Mouse (Mus musculus) lung, embryonic 16.5 days (tissue): ENCODE results near the gene Bud31. TPM values are rescaled to one million over a fixed set of nuclear protein-coding genes. Genes with fewer than 3 reads are reported as not detected.

ENCODE experiments used
- ATAC-seq: fragments of 200-750 bp; cut with Nextera tagmentation; 2 replicates; pipeline ENCODE4 v1.8.0; 2017; ENCODE audit warnings: low read depth, mild to moderate bottlenecking, moderate library complexity
- H3K27ac ChIP-seq: fragments of 300-500 bp; sonication (generic); 2 replicates; pipeline ENCODE4 v1.5.1; 2014; ENCODE audit warnings: mild to moderate bottlenecking, control low read depth, low read length
- H3K27me3 ChIP-seq: fragments of 300-500 bp; sonication (generic); 2 replicates; pipeline ENCODE4 v1.6.1; 2014; ENCODE audit warnings: low read depth, low read length, mixed read lengths; ENCODE audit not compliant: control insufficient read depth, insufficient read depth
- H3K36me3 ChIP-seq: fragments of 300-500 bp; sonication (generic); 2 replicates; pipeline ENCODE4 v1.6.1; 2014; ENCODE audit warnings: low read length; ENCODE audit not compliant: control insufficient read depth, insufficient read depth
- H3K4me1 ChIP-seq: fragments of 300-500 bp; sonication (generic); replicated peaks from 2 replicates; pipeline ENCODE4 v1.6.1; 2014; ENCODE audit warnings: low read length, mixed read lengths; ENCODE audit not compliant: control insufficient read depth, insufficient read depth
- H3K4me2 ChIP-seq: fragments of 300-500 bp; sonication (generic); 2 replicates; pipeline ENCODE4 v1.6.1; 2014; ENCODE audit warnings: low read depth, low read length, control low read depth
- H3K4me3 ChIP-seq: fragments of 300-500 bp; sonication (generic); 2 replicates; pipeline ENCODE4 v1.5.1; 2014; ENCODE audit warnings: mild to moderate bottlenecking, low read length, control low read depth
- H3K9ac ChIP-seq: fragments of 300-500 bp; sonication (generic); 2 replicates; pipeline ENCODE4 v1.6.1; 2014; ENCODE audit warnings: low read length, control low read depth
- H3K9me3 ChIP-seq: fragments of 300-500 bp; sonication (generic); 2 replicates; pipeline ENCODE4 v1.6.1; 2016; ENCODE audit warnings: low read length; ENCODE audit not compliant: control insufficient read depth
- WGBS: fragments of 180-500 bp; shearing (Covaris S2); extraction: QIAGEN DNeasy Blood & Tissue Kit; methylation state at CpG from one replicate; pipeline ENCODE4 v1.1.7; 2014; 5-methylcytosine and 5-hydroxymethylcytosine counted together
- polyA plus RNA-seq: library from polyadenylated mRNA; unstranded; fragments of >200 nt; fragmentation: Nextera tagmentation; extraction: Ambion mirVana; gene quantifications from 2 replicates; pipeline ENCODE4 v1.2.1, GENCODE M21; 2015

The Bud31 gene
- polyA plus RNA-seq, 1 experiment from 2014 or later: 181 TPM

- WGBS: 83% methylated on average over 8 of the region's 8 CpGs
- Histone ChIP-seq H3K4me1 (peaks cover 19% of the 10 kb centered on the region), H3K27ac (no peak overlapping the region), H3K9me3 (no peaks in the 10 kb centered on the region), H3K4me2 (no peak overlapping the region), H3K4me3 (no peak overlapping the region), H3K36me3 (peaks cover 25% of the 10 kb centered on the region), H3K27me3 (no peaks in the 10 kb centered on the region), H3K9ac (no peak overlapping the region)
- no peak for ATAC-seq
These were observed 27.6 kb upstream of the Bud31 start for GRCm38 (mm10) chr5:145112566-145112965.

DNA sequence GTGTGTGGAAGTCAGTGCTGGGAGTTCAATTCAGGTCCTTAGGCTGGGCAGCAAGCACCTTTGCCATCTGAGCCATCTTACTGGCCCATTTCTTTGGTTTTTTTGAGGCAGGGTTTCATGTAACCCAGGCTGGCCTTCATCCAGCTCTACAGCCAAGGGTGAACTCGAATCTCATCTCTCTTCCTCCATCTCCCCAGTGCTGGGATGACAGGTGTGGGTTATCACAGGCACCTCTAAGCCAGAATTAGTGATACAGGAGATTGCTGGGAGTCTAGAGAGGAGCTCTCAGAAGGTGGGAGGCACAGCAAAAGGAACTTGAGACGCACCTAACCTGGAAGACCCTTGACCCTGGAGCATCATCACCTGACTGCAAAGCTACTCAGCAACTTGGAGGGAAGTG lies 26.7 kb upstream of the Bud31 start:
- Histone ChIP-seq H3K27me3 (no peaks in the 10 kb centered on the region), H3K9me3 (no peaks in the 10 kb centered on the region), H3K27ac (no peak overlapping the region), H3K36me3 (peaks cover 22% of the 10 kb centered on the region), H3K4me3 (peak overlapping the region; percentile 70), H3K9ac (peak overlapping the region; percentile 79), H3K4me1 (peaks cover 21% of the 10 kb centered on the region), H3K4me2 (peak overlapping the region; percentile 65)
- WGBS: 13% methylated on average over 2 of the region's 2 CpGs
- no peak for ATAC-seq

DNA sequence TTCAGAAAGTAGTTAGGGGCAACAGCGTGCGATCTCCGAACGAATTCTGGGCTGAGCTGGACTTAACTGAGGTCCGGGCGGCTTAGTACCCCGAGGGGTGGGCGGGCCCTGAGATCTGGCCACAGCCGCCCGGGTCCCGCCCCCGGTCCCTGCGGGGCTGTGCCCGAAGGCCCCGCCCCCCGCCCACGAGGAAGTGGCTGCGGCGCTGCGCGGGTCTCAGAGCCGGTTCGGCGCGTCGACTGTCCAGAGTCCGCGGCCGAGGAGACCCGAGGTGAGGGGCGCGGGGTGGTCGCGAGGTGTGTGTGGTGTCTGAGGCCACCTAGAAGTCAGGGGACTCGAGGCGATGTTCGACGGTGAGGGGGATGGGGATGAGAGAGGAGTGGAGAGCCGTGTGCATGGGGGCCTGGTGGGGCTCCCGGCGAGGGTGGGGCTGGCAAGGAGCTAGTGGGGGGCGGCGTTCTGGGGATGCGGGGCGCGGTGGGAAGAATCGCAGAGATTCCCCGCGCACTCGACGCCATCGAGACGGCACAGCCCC lies 26.0 kb upstream of the Bud31 start, which contains the start of gene Arpc1b:
Arpc1b (plus strand) TSS at position 145 of the 535 bp plus-strand sequence.
- H3K4me2 ChIP-seq: peak within 1 kb of the TSS; percentile 65
- H3K36me3 ChIP-seq: peaks cover 17% of the 10 kb centered on the region
- H3K9me3 ChIP-seq: no peaks in the 10 kb centered on the region
- WGBS: under 1% methylated on average over 44 of the region's 53 CpGs
- H3K4me3 ChIP-seq: peak within 1 kb of the TSS; percentile 70
- peak within 1 kb of the TSS; percentile 79 for H3K9ac ChIP-seq
- H3K27ac ChIP-seq: peak within 1 kb of the TSS; percentile 21
- no peaks in the 10 kb centered on the region for H3K27me3 ChIP-seq
- H3K4me1 ChIP-seq: peaks cover 21% of the 10 kb centered on the region
- peak; percentile 81 for ATAC-seq

DNA sequence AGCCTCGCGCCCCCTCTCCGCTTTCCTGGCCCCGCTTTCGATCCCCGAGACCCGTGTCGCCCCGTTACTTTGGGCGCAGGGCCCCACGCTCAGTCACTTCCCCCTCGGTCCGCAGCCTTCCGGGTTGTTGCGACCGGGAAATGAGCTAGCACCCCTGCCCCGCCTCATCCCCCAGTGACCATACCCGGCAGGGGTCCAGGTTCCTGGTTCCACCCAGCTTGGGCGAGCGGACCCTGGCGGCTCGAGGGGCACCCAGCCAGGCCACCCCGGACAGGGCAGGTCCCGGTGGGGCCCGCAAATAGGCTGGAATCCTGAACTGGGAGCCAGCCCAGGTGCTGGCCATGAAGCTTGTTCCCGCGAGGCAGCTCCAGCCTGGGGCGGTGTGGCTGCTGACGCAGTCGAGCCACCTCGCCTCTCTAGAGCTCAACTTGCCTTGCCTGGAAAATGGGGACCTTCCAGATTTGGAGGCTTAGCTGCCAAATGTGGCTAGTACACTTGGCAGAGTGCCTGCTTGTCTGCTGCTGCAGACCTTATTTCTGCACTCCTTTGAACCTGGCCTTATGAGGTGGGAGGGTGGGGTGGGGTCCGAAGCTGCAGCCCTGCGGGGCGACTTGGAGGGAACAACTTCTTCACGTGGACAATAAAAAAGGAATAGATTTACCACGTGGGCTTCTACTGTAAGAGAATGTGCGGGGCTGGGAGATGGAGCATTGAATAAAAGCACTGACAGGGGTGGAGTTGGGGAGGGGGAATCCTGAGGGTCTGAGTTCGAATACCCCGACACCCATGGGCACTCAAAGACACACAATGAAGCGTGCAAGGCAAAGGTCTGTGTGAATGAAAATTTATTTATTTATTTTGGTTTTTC lies 25.3 kb upstream of the Bud31 start:
- Histone ChIP-seq H3K36me3 (peaks cover 11% of the 10 kb centered on the region), H3K4me1 (peaks cover 21% of the 10 kb centered on the region), H3K27ac (peak overlapping the region; percentile 21), H3K9me3 (no peaks in the 10 kb centered on the region), H3K27me3 (no peaks in the 10 kb centered on the region), H3K9ac (peak overlapping the region; percentile 79), H3K4me3 (peak overlapping the region; percentile 70), H3K4me2 (peak overlapping the region; percentile 65)
- peak; percentile 45 for ATAC-seq
- 14% methylated on average over 29 of the region's 40 CpGs for WGBS

- Histone ChIP-seq H3K27ac (peak overlapping the region; percentile 95), H3K4me3 (peak overlapping the region; percentile 70; the same call in 1 of the 2 replicates), H3K9me3 (no peaks in the 10 kb centered on the region), H3K4me1 (peaks cover 21% of the 10 kb centered on the region), H3K9ac (peak overlapping the region; percentile 58), H3K36me3 (peaks cover 2% of the 10 kb centered on the region), H3K4me2 (peak overlapping the region; percentile 65), H3K27me3 (no peaks in the 10 kb centered on the region)
- WGBS: 86% methylated on average over 5 of the region's 5 CpGs
- ATAC-seq: no peak
These were observed 24.4 kb upstream of the Bud31 start for GRCm38 (mm10) chr5:145115736-145116135.

GRCm38 (mm10) chr5:145116316-145116715 lies 23.8 kb upstream of the Bud31 start:
- Histone ChIP-seq H3K27ac (peak overlapping the region; percentile 95), H3K4me3 (peak overlapping the region; percentile 29), H3K9ac (peak overlapping the region; percentile 58), H3K4me2 (peak overlapping the region; percentile 65), H3K9me3 (no peaks in the 10 kb centered on the region), H3K4me1 (peaks cover 21% of the 10 kb centered on the region), H3K27me3 (no peaks in the 10 kb centered on the region), H3K36me3 (no peaks in the 10 kb centered on the region; the same call in 1 of the 2 replicates)
- ATAC-seq: peak; percentile 82
- 25% methylated on average over 4 of the region's 4 CpGs for WGBS

DNA sequence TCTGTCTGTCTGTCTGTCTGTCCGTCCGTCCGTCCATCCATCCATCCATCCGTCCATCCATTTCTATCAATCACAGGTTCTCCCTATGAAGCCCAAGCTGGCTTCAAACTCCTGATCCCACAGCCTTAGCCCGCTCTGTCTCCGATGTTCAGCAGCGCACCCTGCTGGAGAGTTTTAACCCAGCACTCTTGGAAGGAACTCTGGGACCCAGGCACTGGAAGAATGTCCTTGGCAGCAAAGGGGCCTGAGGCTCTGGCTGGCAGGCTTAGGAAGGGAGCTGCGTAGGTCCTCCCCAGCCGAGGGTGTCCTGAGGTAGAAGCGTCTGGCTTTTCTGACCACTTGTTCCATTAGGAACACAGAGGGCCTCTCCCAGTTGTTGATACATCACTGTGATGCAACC lies 23.2 kb upstream of the Bud31 start:
- peak; percentile 36 for ATAC-seq
- H3K4me2 ChIP-seq: peak overlapping the region; percentile 65
- H3K9me3 ChIP-seq: no peaks in the 10 kb centered on the region
- peaks cover 21% of the 10 kb centered on the region for H3K4me1 ChIP-seq
- WGBS: 30% methylated on average over 10 of the region's 10 CpGs
- peak overlapping the region; percentile 29 for H3K4me3 ChIP-seq
- peak overlapping the region; percentile 17; the same call in 1 of the 2 replicates for H3K9ac ChIP-seq
- peak overlapping the region; percentile 95 for H3K27ac ChIP-seq
- H3K27me3 ChIP-seq: no peaks in the 10 kb centered on the region
- no peaks in the 10 kb centered on the region; the same call in 1 of the 2 replicates for H3K36me3 ChIP-seq

DNA sequence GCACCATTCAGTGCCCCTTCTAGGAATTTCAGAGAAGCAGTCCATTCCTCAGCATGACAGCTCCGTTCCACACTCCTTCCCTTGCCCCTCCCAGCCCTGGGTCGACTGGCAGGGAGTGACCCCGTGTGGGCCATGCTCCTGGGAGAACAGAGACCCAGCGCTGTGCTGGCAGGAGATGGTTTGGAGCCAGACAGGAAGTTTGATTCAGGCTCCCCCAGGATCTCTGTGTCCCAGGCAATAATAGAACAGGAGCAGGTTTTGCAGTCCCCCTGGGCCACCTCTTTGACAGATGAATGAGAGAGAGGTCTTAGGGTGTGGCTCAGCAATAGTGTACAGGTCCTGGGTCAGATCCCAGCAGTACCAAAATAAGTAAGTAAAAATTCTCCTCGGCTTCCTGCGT lies 22.2 kb upstream of the Bud31 start:
- Histone ChIP-seq H3K27ac (no peak overlapping the region), H3K9me3 (no peaks in the 10 kb centered on the region), H3K4me2 (no peak overlapping the region), H3K36me3 (peaks cover 5% of the 10 kb centered on the region), H3K27me3 (no peaks in the 10 kb centered on the region), H3K4me3 (no peak overlapping the region), H3K4me1 (peaks cover 21% of the 10 kb centered on the region), H3K9ac (no peak overlapping the region)
- 44% methylated on average over 6 of the region's 6 CpGs for WGBS
- ATAC-seq: no peak

GRCm38 (mm10) chr5:145118461-145118860 lies 21.7 kb upstream of the Bud31 start:
- Histone ChIP-seq H3K27ac (no peak overlapping the region), H3K4me3 (no peak overlapping the region), H3K4me2 (no peak overlapping the region), H3K27me3 (no peaks in the 10 kb centered on the region), H3K9me3 (no peaks in the 10 kb centered on the region), H3K4me1 (peaks cover 21% of the 10 kb centered on the region), H3K36me3 (peaks cover 10% of the 10 kb centered on the region), H3K9ac (no peak overlapping the region)
- ATAC-seq: no peak
- WGBS: 82% methylated on average over 5 of the region's 5 CpGs
